Mouse (Mus musculus): ENCODE results near the gene Dnajc10. TPM values are rescaled to one million over a fixed set of nuclear protein-coding genes. Genes with fewer than 3 reads are reported as not detected.

The Dnajc10 gene
- 10 to 100 TPM; 60.3 to 65.4 (median 63.2) TPM for total RNA-seq (2022)

GRCm38 (mm10) chr2:80315242-80316161, at the start of gene Dnajc10:
Gene Dnajc10, plus strand, starts transcription at chr2:80315466.
- DNase-seq (ENCODE audit: low spot score in 2 of 2), result peak; percentile 88 to 89

GRCm38 (mm10) chr2:80266894-80267293, 48.4 kb upstream of the Dnajc10 start:
- peak; percentile 61 to 84 for DNase-seq (ENCODE audit: low spot score in 2 of 2)

GRCm38 (mm10) chr2:80268053-80268452, 47.2 kb upstream of the Dnajc10 start:
- no peak for DNase-seq (ENCODE audit: low spot score in 2 of 2)

GRCm38 (mm10) chr2:80271431-80271830, 43.8 kb upstream of the Dnajc10 start:
- no peak for DNase-seq (ENCODE audit: low spot score in 2 of 2)

- no peak for DNase-seq (ENCODE audit: low spot score in 2 of 2)
Observed at GRCm38 (mm10) chr2:80273038-80273437, 42.2 kb upstream of the Dnajc10 start.

GRCm38 (mm10) chr2:80273763-80274162, 41.5 kb upstream of the Dnajc10 start:
- no peak for DNase-seq (ENCODE audit: low spot score in 2 of 2)

- peak in 1 of 2 experiments; percentile 24 for DNase-seq (ENCODE audit: low spot score in 2 of 2)
Observed at GRCm38 (mm10) chr2:80275136-80275535, 40.1 kb upstream of the Dnajc10 start.

GRCm38 (mm10) chr2:80282214-80282613, 33.1 kb upstream of the Dnajc10 start:
- DNase-seq (ENCODE audit: low spot score in 2 of 2), result no peak

- no peak for DNase-seq (ENCODE audit: low spot score in 2 of 2)
Observed at GRCm38 (mm10) chr2:80286397-80286796, 28.9 kb upstream of the Dnajc10 start.

- no peak for DNase-seq (ENCODE audit: low spot score in 2 of 2)
Observed at GRCm38 (mm10) chr2:80292172-80292571, 23.1 kb upstream of the Dnajc10 start, which contains the start of gene Prdx6b. Gene Prdx6b, plus strand, starts transcription at chr2:80292472.

GRCm38 (mm10) chr2:80298334-80298733, 16.9 kb upstream of the Dnajc10 start:
- no peak for DNase-seq (ENCODE audit: low spot score in 2 of 2)

- no peak for DNase-seq (ENCODE audit: low spot score in 2 of 2)
Observed at GRCm38 (mm10) chr2:80300806-80301205, 14.5 kb upstream of the Dnajc10 start.

- no peak for DNase-seq (ENCODE audit: low spot score in 2 of 2)
Observed at GRCm38 (mm10) chr2:80303957-80304356, 11.3 kb upstream of the Dnajc10 start.

GRCm38 (mm10) chr2:80307701-80308100, 7.6 kb upstream of the Dnajc10 start:
- no peak for DNase-seq (ENCODE audit: low spot score in 2 of 2)

GRCm38 (mm10) chr2:80309775-80310174, 5.5 kb upstream of the Dnajc10 start:
- no peak for DNase-seq (ENCODE audit: low spot score in 2 of 2)

- no peak for DNase-seq (ENCODE audit: low spot score in 2 of 2)
Observed at GRCm38 (mm10) chr2:80310772-80311171, 4.5 kb upstream of the Dnajc10 start.

- no peak for DNase-seq (ENCODE audit: low spot score in 2 of 2)
Observed at GRCm38 (mm10) chr2:80311350-80311749, 3.9 kb upstream of the Dnajc10 start.

- no peak for DNase-seq (ENCODE audit: low spot score in 2 of 2)
Observed at GRCm38 (mm10) chr2:80314201-80314600, 1.1 kb upstream of the Dnajc10 start.

GRCm38 (mm10) chr2:80314854-80315241, 418 bp upstream of the Dnajc10 start:
- DNase-seq (ENCODE audit: low spot score in 2 of 2), result no peak

GRCm38 (mm10) chr2:80322878-80323277, 7.6 kb downstream of the Dnajc10 start:
- no peak for DNase-seq (ENCODE audit: low spot score in 2 of 2)

- DNase-seq (ENCODE audit: low spot score in 2 of 2), result no peak
Observed at GRCm38 (mm10) chr2:80325779-80326178, 10.5 kb downstream of the Dnajc10 start.

- no peak for DNase-seq (ENCODE audit: low spot score in 2 of 2)
Observed at GRCm38 (mm10) chr2:80327272-80327671, 12.0 kb downstream of the Dnajc10 start.

All from layer of hippocampus, adult 8-10 months (tissue).